Mouse (Mus musculus): ENCODE measurements around the gene Dvl1. TPM values are rescaled to one million over a fixed set of nuclear protein-coding genes. Genes with fewer than 3 reads are reported as not detected.

The Dvl1 gene
- total and polyA plus RNA-seq, 2 experiments from 2014 or later: 2.8 to 76.4 TPM

- no peak within 1 kb of the TSS for H3K4me2 ChIP-seq (ENCODE audit: low read depth, low read length)
- no peaks in the 10 kb centered on the region for H3K4me1 ChIP-seq (ENCODE audit: control insufficient read depth, insufficient read depth)
- TF ChIP-seq CTCF (IDR thresholded peaks at IDR 0.05; ENCODE audit: low read depth) (no peak), EP300 (IDR thresholded peaks at IDR 0.05; ENCODE audit: low read depth) (no peak)
- H3K9ac ChIP-seq (replicated peaks; ENCODE audit: low read depth, low read length): no peak within 1 kb of the TSS
- H3K27ac ChIP-seq (ENCODE audit: low read depth): no peak within 1 kb of the TSS
- H3K9me3 ChIP-seq (replicated peaks; ENCODE audit: control insufficient read depth, low read length): no peaks in the 10 kb centered on the region
- H3K4me3 ChIP-seq (ENCODE audit: low read depth, low read length): no peak within 1 kb of the TSS
- peaks cover 31% of the 10 kb centered on the region for H3K36me3 ChIP-seq (replicated peaks; ENCODE audit: control insufficient read depth, insufficient read depth, low read length)
- ATAC-seq (ENCODE audit: insufficient read depth, low read depth): no peak
- WGBS: 80% methylated on average over 5 of the region's 5 CpGs
- DNase-seq (ENCODE audit: low spot score): no peak
- H3K27me3 ChIP-seq (ENCODE audit: control insufficient read depth, insufficient read depth, low read length): no peaks in the 10 kb centered on the region
These were observed 15.8 kb downstream of the Dvl1 start, which contains the start of gene Tas1r3 for GRCm38 (mm10) chr4:155863001-155863400. TSS of gene Tas1r3 (minus strand) at chr4:155863362.

- TF ChIP-seq CTCF (IDR thresholded peaks at IDR 0.05; ENCODE audit: low read depth): no peak
- no peak for TF ChIP-seq EP300 (IDR thresholded peaks at IDR 0.05; ENCODE audit: low read depth)
- Histone ChIP-seq H3K9me3 (replicated peaks; ENCODE audit: control insufficient read depth, low read length) (no peaks in the 10 kb centered on the region), H3K4me1 (ENCODE audit: control insufficient read depth, insufficient read depth) (peaks cover 15% of the 10 kb centered on the region), H3K27ac (ENCODE audit: low read depth) (no peak overlapping the region), H3K4me2 (ENCODE audit: low read depth, low read length) (peak overlapping the region; percentile 88), H3K4me3 (ENCODE audit: low read depth, low read length) (peak overlapping the region; percentile 75), H3K27me3 (ENCODE audit: control insufficient read depth, insufficient read depth, low read length) (no peaks in the 10 kb centered on the region), H3K36me3 (replicated peaks; ENCODE audit: control insufficient read depth, insufficient read depth, low read length) (peaks cover 35% of the 10 kb centered on the region), H3K9ac (replicated peaks; ENCODE audit: low read depth, low read length) (peak overlapping the region; percentile 57)
- DNase-seq (ENCODE audit: low spot score): no peak
- ATAC-seq (ENCODE audit: insufficient read depth, low read depth): peak; percentile 21
- 8% methylated on average over 22 of the region's 22 CpGs for WGBS
These were observed 21.6 kb downstream of the Dvl1 start for GRCm38 (mm10) chr4:155868614-155869298.

GRCm38 (mm10) chr4:155869317-155870033, 22.3 kb downstream of the Dvl1 start, which contains the start of the genes Cptp and Ints11:
TSS of gene Cptp (minus strand) at chr4:155869440.
TSS of gene Ints11 (plus strand) at chr4:155869546.
- peaks cover 15% of the 10 kb centered on the region for H3K4me1 ChIP-seq (ENCODE audit: control insufficient read depth, insufficient read depth)
- DNase-seq (ENCODE audit: low spot score) (peak; percentile 87), ATAC-seq (ENCODE audit: insufficient read depth, low read depth) (peak; percentile 98)
- TF ChIP-seq CTCF (IDR thresholded peaks at IDR 0.05; ENCODE audit: low read depth) (peak; percentile 31), EP300 (IDR thresholded peaks at IDR 0.05; ENCODE audit: low read depth) (no peak)
- peak within 1 kb of the TSS; percentile 46; the same call in 1 of the 2 replicates for H3K27ac ChIP-seq (ENCODE audit: low read depth)
- H3K4me2 ChIP-seq (ENCODE audit: low read depth, low read length): peak within 1 kb of the TSS; percentile 88
- no peaks in the 10 kb centered on the region for H3K9me3 ChIP-seq (replicated peaks; ENCODE audit: control insufficient read depth, low read length)
- H3K36me3 ChIP-seq (replicated peaks; ENCODE audit: control insufficient read depth, insufficient read depth, low read length): peaks cover 39% of the 10 kb centered on the region
- WGBS: under 1% methylated on average over 63 of the region's 63 CpGs
- peak within 1 kb of the TSS; percentile 75 for H3K4me3 ChIP-seq (ENCODE audit: low read depth, low read length)
- no peaks in the 10 kb centered on the region for H3K27me3 ChIP-seq (ENCODE audit: control insufficient read depth, insufficient read depth, low read length)
- peak within 1 kb of the TSS; percentile 63 for H3K9ac ChIP-seq (replicated peaks; ENCODE audit: low read depth, low read length)

- H3K4me3 ChIP-seq (ENCODE audit: low read depth, low read length): no peak overlapping the region
- no peak overlapping the region for H3K4me2 ChIP-seq (ENCODE audit: low read depth, low read length)
- WGBS: 90% methylated on average over 7 of the region's 7 CpGs
- H3K27ac ChIP-seq (ENCODE audit: low read depth): no peak overlapping the region
- no peak for ATAC-seq (ENCODE audit: insufficient read depth, low read depth)
- no peak for DNase-seq (ENCODE audit: low spot score)
- peaks cover 39% of the 10 kb centered on the region for H3K36me3 ChIP-seq (replicated peaks; ENCODE audit: control insufficient read depth, insufficient read depth, low read length)
- H3K9me3 ChIP-seq (replicated peaks; ENCODE audit: control insufficient read depth, low read length): no peaks in the 10 kb centered on the region
- no peaks in the 10 kb centered on the region for H3K27me3 ChIP-seq (ENCODE audit: control insufficient read depth, insufficient read depth, low read length)
- TF ChIP-seq EP300 (IDR thresholded peaks at IDR 0.05; ENCODE audit: low read depth) (no peak), CTCF (IDR thresholded peaks at IDR 0.05; ENCODE audit: low read depth) (no peak)
- H3K4me1 ChIP-seq (ENCODE audit: control insufficient read depth, insufficient read depth): peaks cover 15% of the 10 kb centered on the region
- no peak overlapping the region for H3K9ac ChIP-seq (replicated peaks; ENCODE audit: low read depth, low read length)
These were observed 24.2 kb downstream of the Dvl1 start for GRCm38 (mm10) chr4:155871404-155871803.

GRCm38 (mm10) chr4:155883587-155883986, 36.4 kb downstream of the Dvl1 start:
- TF ChIP-seq CTCF (IDR thresholded peaks at IDR 0.05; ENCODE audit: low read depth) (no peak), EP300 (IDR thresholded peaks at IDR 0.05; ENCODE audit: low read depth) (no peak)
- no peaks in the 10 kb centered on the region for H3K27me3 ChIP-seq (ENCODE audit: control insufficient read depth, insufficient read depth, low read length)
- no peaks in the 10 kb centered on the region; the same call in 1 of the 2 replicates for H3K4me1 ChIP-seq (ENCODE audit: control insufficient read depth, insufficient read depth)
- H3K36me3 ChIP-seq (replicated peaks; ENCODE audit: control insufficient read depth, insufficient read depth, low read length): peaks cover 46% of the 10 kb centered on the region
- H3K9me3 ChIP-seq (replicated peaks; ENCODE audit: control insufficient read depth, low read length): no peaks in the 10 kb centered on the region
- H3K9ac ChIP-seq (replicated peaks; ENCODE audit: low read depth, low read length): no peak overlapping the region
- H3K27ac ChIP-seq (ENCODE audit: low read depth): peak overlapping the region; percentile 78
- WGBS: 61% methylated on average over 3 of the region's 3 CpGs
- H3K4me2 ChIP-seq (ENCODE audit: low read depth, low read length): no peak overlapping the region
- ATAC-seq (ENCODE audit: insufficient read depth, low read depth): peak; percentile 67
- DNase-seq (ENCODE audit: low spot score): peak; percentile 57
- H3K4me3 ChIP-seq (ENCODE audit: low read depth, low read length): no peak overlapping the region
